Mouse (Mus musculus): ENCODE data around the gene Opn1sw.

DNA sequence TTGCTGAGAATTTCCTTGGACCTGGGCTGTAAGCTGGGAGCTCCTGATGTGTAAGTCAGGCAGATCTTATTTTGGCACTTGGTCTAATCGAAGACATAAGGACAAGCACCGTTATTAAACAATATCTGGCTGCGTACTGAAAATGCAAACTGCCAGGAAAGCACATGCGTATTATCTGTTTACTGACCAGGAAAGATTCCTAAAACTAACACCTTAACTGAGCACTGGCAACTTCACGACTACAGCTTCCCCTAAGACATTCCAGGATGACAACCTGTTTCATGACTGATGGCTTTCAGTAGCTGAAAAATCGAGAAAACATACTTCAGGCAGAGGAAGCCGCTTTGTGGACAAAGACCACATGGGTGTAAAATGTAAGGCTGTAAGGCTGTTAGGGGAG, 41.1 kb downstream of the Opn1sw start:
- no peak for TF ChIP-seq CTCF (IDR thresholded peaks at IDR 0.05; ENCODE audit: low read depth, low read length)
- TF ChIP-seq GATA2 (IDR thresholded peaks at IDR 0.05; ENCODE audit: borderline replicate concordance, low read depth, low read length), result no peak
